Mouse (Mus musculus) midbrain, postnatal 0 days (tissue): ENCODE data around the gene Olfr462. TPM values are rescaled to one million over a fixed set of nuclear protein-coding genes. Genes with fewer than 3 reads are reported as not detected.

Experiments used
- ATAC-seq: fragments of 200-750 bp; cut with Nextera tagmentation; 2 replicates; pipeline ENCODE4 v1.8.0; 2017; ENCODE audit warnings: moderate number of reproducible peaks, mild to moderate bottlenecking, moderate TSS enrichment, moderate library complexity; ENCODE audit not compliant: low FRiP score
- DNase-seq: peaks from one replicate; pipeline ENCODE4 v3.0.0-alpha.2; 2015; ENCODE audit warnings: low spot score
- H3K27ac ChIP-seq: fragments of 300-500 bp; sonication (generic); 2 replicates; pipeline ENCODE4 v1.5.1; 2014; ENCODE audit warnings: low read depth, mild to moderate bottlenecking, low read length, mixed read lengths
- H3K27me3 ChIP-seq: fragments of 300-500 bp; sonication (generic); 2 replicates; pipeline ENCODE4 v1.6.1; 2014; ENCODE audit warnings: low read length, control low read depth, mixed read lengths; ENCODE audit not compliant: insufficient read depth
- H3K36me3 ChIP-seq: fragments of 300-500 bp; sonication (generic); 2 replicates; pipeline ENCODE4 v1.6.1; 2014; ENCODE audit warnings: low read length, control low read depth, mixed read lengths; ENCODE audit not compliant: insufficient read depth
- H3K4me1 ChIP-seq: fragments of 300-500 bp; sonication (generic); 2 replicates; pipeline ENCODE4 v1.6.1; 2014; ENCODE audit warnings: mild to moderate bottlenecking, control low read depth, antibody characterized with exemption, low read length, mixed read lengths; ENCODE audit not compliant: insufficient read depth
- H3K4me2 ChIP-seq: fragments of 300-500 bp; sonication (generic); 2 replicates; pipeline ENCODE4 v1.6.1; 2014; ENCODE audit warnings: low read depth, mild to moderate bottlenecking, low read length, mixed read lengths; ENCODE audit not compliant: poor library complexity, severe bottlenecking
- H3K4me3 ChIP-seq: fragments of 300-500 bp; sonication (generic); 2 replicates; pipeline ENCODE4 v1.5.1; 2014; ENCODE audit warnings: low read depth, mild to moderate bottlenecking, low read length, moderate library complexity
- H3K9ac ChIP-seq: fragments of 300-500 bp; sonication (generic); replicated peaks from 2 replicates; pipeline ENCODE4 v1.6.1; 2014; ENCODE audit warnings: mild to moderate bottlenecking, low read length, moderate library complexity, mixed read lengths; ENCODE audit not compliant: poor library complexity, severe bottlenecking
- H3K9me3 ChIP-seq: fragments of 300-500 bp; sonication (generic); 2 replicates; pipeline ENCODE4 v1.6.1; 2016; ENCODE audit warnings: low read length, control low read depth
- CTCF ChIP-seq: IDR thresholded peaks from 2 replicates; pipeline ENCODE4 v1.5.1; 2016; ENCODE audit warnings: antibody characterized with exemption, mild to moderate bottlenecking
- WGBS: fragments of 180-500 bp; shearing (Covaris S2); extraction: QIAGEN DNeasy Blood & Tissue Kit; methylation state at CpG from one replicate; pipeline ENCODE4 v1.1.7; 2014; 5-methylcytosine and 5-hydroxymethylcytosine counted together
- polyA plus RNA-seq: library from polyadenylated mRNA; unstranded; fragments of >200 nt; fragmentation: Nextera tagmentation; extraction: Ambion mirVana; gene quantifications from 2 replicates; pipeline ENCODE4 v1.2.1, GENCODE M21; 2015
- total RNA-seq: library from RNA; depleted of rRNA; stranded (reverse); fragments of >200 nt; gene quantifications from 2 replicates; pipeline ENCODE4 v1.2.3, GENCODE M21; 2014

The Olfr462 gene
- total and polyA plus RNA-seq, 2 experiments from 2014 or later, result not detected

GRCm38 (mm10) chr11:87860426-87860825 lies 31.6 kb downstream of the Olfr462 start:
- H3K4me1 ChIP-seq, result no peaks in the 10 kb centered on the region
- WGBS, result 79% methylated on average over 9 of the region's 9 CpGs
- H3K4me3 ChIP-seq, result no peak overlapping the region
- ATAC-seq (no peak), DNase-seq (no peak)
- H3K9ac ChIP-seq, result no peak overlapping the region
- TF ChIP-seq CTCF, result no peak
- H3K27ac ChIP-seq, result no peak overlapping the region
- no peak overlapping the region for H3K4me2 ChIP-seq
- H3K36me3 ChIP-seq, result peaks cover 23% of the 10 kb centered on the region
- H3K9me3 ChIP-seq, result no peaks in the 10 kb centered on the region
- no peaks in the 10 kb centered on the region for H3K27me3 ChIP-seq

GRCm38 (mm10) chr11:87859273-87859672 lies 32.8 kb downstream of the Olfr462 start:
- Histone ChIP-seq H3K27me3 (no peaks in the 10 kb centered on the region), H3K36me3 (peaks cover 23% of the 10 kb centered on the region), H3K27ac (no peak overlapping the region), H3K9ac (no peak overlapping the region), H3K4me3 (no peak overlapping the region), H3K4me1 (no peaks in the 10 kb centered on the region), H3K9me3 (no peaks in the 10 kb centered on the region), H3K4me2 (no peak overlapping the region)
- ATAC-seq (no peak), DNase-seq (no peak)
- WGBS, result 93% methylated on average over 11 of the region's 11 CpGs
- no peak for TF ChIP-seq CTCF

GRCm38 (mm10) chr11:87854550-87854949 lies 37.5 kb downstream of the Olfr462 start:
- Histone ChIP-seq H3K9ac (no peak overlapping the region), H3K9me3 (no peaks in the 10 kb centered on the region), H3K27me3 (no peaks in the 10 kb centered on the region), H3K4me3 (no peak overlapping the region), H3K36me3 (peaks cover 11% of the 10 kb centered on the region; the same call in 1 of the 2 replicates), H3K4me2 (no peak overlapping the region), H3K27ac (no peak overlapping the region), H3K4me1 (peaks cover 5% of the 10 kb centered on the region; the same call in 1 of the 2 replicates)
- no peak for ATAC-seq
- WGBS, result 93% methylated on average over 7 of the region's 7 CpGs
- DNase-seq, result no peak
- TF ChIP-seq CTCF, result no peak

GRCm38 (mm10) chr11:87853597-87853954 lies 38.5 kb downstream of the Olfr462 start:
- Histone ChIP-seq H3K9me3 (no peaks in the 10 kb centered on the region), H3K27me3 (no peaks in the 10 kb centered on the region), H3K27ac (peak overlapping the region; percentile 82), H3K4me2 (peak overlapping the region; percentile 76), H3K36me3 (peaks cover 11% of the 10 kb centered on the region; the same call in 1 of the 2 replicates), H3K4me1 (peaks cover 5% of the 10 kb centered on the region; the same call in 1 of the 2 replicates), H3K4me3 (peak overlapping the region; percentile 57), H3K9ac (peak overlapping the region; percentile 60)
- TF ChIP-seq CTCF, result no peak
- ATAC-seq (peak; percentile 49; the same call in 1 of the 2 replicates), DNase-seq (no peak)
- 28% methylated on average over 8 of the region's 8 CpGs for WGBS

GRCm38 (mm10) chr11:87852690-87853596 lies 39.1 kb downstream of the Olfr462 start, which contains the start of gene Mks1:
Gene Mks1 (plus strand): TSS chr11:87853215.
- 4% methylated on average over 40 of the region's 40 CpGs for WGBS
- Histone ChIP-seq H3K4me3 (peak within 1 kb of the TSS; percentile 57), H3K36me3 (peaks cover 11% of the 10 kb centered on the region; the same call in 1 of the 2 replicates), H3K27ac (peak within 1 kb of the TSS; percentile 82), H3K9me3 (no peaks in the 10 kb centered on the region), H3K4me2 (peak within 1 kb of the TSS; percentile 76), H3K27me3 (no peaks in the 10 kb centered on the region), H3K4me1 (peaks cover 5% of the 10 kb centered on the region; the same call in 1 of the 2 replicates), H3K9ac (peak within 1 kb of the TSS; percentile 60)
- DNase-seq (peak; percentile 96), ATAC-seq (peak; percentile 92)
- TF ChIP-seq CTCF, result no peak

- Histone ChIP-seq H3K9ac (no peak overlapping the region), H3K4me2 (no peak overlapping the region), H3K9me3 (no peaks in the 10 kb centered on the region), H3K27me3 (no peaks in the 10 kb centered on the region), H3K27ac (no peak overlapping the region), H3K36me3 (no peaks in the 10 kb centered on the region), H3K4me1 (no peaks in the 10 kb centered on the region), H3K4me3 (no peak overlapping the region)
- DNase-seq (no peak), ATAC-seq (no peak)
- TF ChIP-seq CTCF, result no peak
- 66% methylated on average over 6 of the region's 6 CpGs for WGBS
Measured at GRCm38 (mm10) chr11:87847884-87848283, 44.2 kb downstream of the Olfr462 start.
